Mouse (Mus musculus): Measurements from ENCODE around the gene Smarca2. TPM values are rescaled to one million over a fixed set of nuclear protein-coding genes. Genes with fewer than 3 reads are reported as not detected.

Smarca2 gene
- polyA plus RNA-seq, 1 experiment from 2014 or later = 83.4 TPM

DNA sequence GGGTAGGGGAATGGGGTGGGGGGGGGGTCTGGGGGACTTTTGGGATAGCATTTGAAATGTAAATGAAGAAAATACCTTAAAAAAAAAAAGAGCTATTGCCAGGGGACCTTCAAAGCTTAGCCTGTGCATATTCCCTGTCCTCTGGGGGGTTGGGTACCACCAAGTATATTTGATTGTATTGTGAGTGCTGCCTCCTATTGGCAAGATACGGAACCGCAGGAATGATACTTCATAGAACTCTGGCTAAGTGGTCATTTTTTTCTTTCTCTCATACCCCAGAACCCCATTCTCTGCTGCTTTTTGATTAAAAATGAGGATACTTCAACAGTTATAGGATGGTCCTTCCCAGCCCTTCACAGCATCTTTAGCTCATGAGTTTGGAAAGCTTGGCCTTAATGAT lies 106.4 kb downstream of the Smarca2 start:
- no peaks in the 10 kb centered on the region for H3K36me3 ChIP-seq (ENCODE audit: poor library complexity, severe bottlenecking)
- no peaks in the 10 kb centered on the region for H3K9me3 ChIP-seq (replicated peaks)
- H3K27me3 ChIP-seq = no peaks in the 10 kb centered on the region
- H3K9ac ChIP-seq = no peak overlapping the region
- H3K27ac ChIP-seq = no peak overlapping the region
- H3K4me2 ChIP-seq = no peak overlapping the region
- no peak overlapping the region for H3K4me3 ChIP-seq
- ATAC-seq = no peak
- H3K4me1 ChIP-seq = no peaks in the 10 kb centered on the region
- WGBS = 29% methylated on average over 2 of the region's 2 CpGs

DNA sequence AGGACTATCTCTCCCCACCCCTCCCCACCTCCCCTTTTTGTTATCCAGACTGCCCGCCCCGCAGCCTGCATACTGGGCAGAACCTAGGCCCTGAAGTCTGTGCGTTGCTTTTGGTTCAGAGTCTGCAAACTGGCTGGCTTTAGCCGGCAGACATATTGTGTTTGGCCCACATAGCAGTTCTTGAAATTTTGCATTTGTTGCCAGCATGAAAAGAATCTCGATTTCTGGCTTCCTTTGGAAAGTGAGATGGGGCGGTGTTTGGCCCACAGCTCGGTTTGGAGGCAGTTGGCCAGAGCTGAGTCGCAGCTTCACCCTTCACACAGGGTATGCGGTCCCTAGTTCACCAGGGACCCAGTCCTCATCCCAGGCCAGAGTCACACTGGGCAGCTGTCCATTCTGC lies 111.4 kb downstream of the Smarca2 start:
- no peak overlapping the region for H3K4me2 ChIP-seq
- 0 out of 2 replicates have a peak, but pooled peaks cover 8% of the 10 kb centered on the region for H3K36me3 ChIP-seq (ENCODE audit: poor library complexity, severe bottlenecking)
- no peak overlapping the region for H3K9ac ChIP-seq
- no peak overlapping the region for H3K4me3 ChIP-seq
- no peak for ATAC-seq
- H3K27ac ChIP-seq = no peak overlapping the region
- no peaks in the 10 kb centered on the region for H3K27me3 ChIP-seq
- H3K9me3 ChIP-seq (replicated peaks) = no peaks in the 10 kb centered on the region
- peaks cover 11% of the 10 kb centered on the region for H3K4me1 ChIP-seq
- 77% methylated on average over 9 of the region's 9 CpGs for WGBS

DNA sequence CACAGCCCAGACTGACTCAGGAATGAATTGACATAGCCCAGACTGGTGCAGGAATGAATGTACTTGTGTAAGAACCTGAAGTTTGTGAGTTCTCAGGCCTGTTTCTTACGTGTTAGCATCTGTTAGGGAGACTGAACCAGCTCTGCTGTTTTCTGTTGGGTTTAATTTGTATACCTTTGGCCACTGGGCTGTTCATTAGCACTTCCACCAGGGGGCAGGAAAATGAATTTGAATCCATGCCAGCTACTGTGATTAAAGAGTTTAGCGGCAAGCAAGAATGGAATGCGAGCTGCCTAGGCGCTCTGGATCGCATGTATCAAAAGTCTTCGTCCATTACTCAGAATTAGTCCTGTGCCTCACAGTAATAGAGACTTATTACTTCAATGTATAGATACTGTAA lies 113.4 kb downstream of the Smarca2 start:
- peaks cover 11% of the 10 kb centered on the region for H3K4me1 ChIP-seq
- H3K4me2 ChIP-seq = no peak overlapping the region
- no peak overlapping the region for H3K27ac ChIP-seq
- H3K9ac ChIP-seq = no peak overlapping the region
- H3K36me3 ChIP-seq (ENCODE audit: poor library complexity, severe bottlenecking) = 0 out of 2 replicates have a peak, but pooled peaks cover 8% of the 10 kb centered on the region
- H3K4me3 ChIP-seq = no peak overlapping the region
- no peaks in the 10 kb centered on the region for H3K27me3 ChIP-seq
- H3K9me3 ChIP-seq (replicated peaks) = no peaks in the 10 kb centered on the region
- ATAC-seq = peak; percentile 67
- 31% methylated on average over 6 of the region's 6 CpGs for WGBS

DNA sequence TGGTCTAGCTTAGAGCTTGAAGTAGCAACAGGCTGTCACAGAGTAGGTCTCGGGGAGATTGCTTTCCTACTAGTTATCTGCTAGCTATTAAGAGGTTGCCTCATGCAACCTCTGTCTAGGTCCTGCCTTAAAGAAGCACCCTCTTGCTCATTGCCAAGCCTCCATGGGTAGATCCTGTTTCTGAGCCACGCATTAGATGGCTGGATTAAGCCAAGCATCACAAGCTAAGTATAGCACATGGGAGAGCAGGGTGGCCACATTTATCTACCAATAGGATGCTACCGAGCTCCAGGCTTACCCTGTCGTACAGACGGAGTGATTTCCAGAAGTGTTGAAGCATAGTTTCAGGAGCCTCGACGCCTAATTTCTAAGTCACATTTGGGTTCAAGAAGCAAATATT lies 114.3 kb downstream of the Smarca2 start:
- Histone ChIP-seq H3K36me3 (ENCODE audit: poor library complexity, severe bottlenecking) (0 out of 2 replicates have a peak, but pooled peaks cover 8% of the 10 kb centered on the region), H3K27ac (no peak overlapping the region), H3K4me3 (no peak overlapping the region), H3K9me3 (replicated peaks) (no peaks in the 10 kb centered on the region), H3K4me2 (no peak overlapping the region), H3K27me3 (no peaks in the 10 kb centered on the region), H3K4me1 (peaks cover 11% of the 10 kb centered on the region), H3K9ac (no peak overlapping the region)
- 97% methylated on average over 7 of the region's 7 CpGs for WGBS
- no peak for ATAC-seq

DNA sequence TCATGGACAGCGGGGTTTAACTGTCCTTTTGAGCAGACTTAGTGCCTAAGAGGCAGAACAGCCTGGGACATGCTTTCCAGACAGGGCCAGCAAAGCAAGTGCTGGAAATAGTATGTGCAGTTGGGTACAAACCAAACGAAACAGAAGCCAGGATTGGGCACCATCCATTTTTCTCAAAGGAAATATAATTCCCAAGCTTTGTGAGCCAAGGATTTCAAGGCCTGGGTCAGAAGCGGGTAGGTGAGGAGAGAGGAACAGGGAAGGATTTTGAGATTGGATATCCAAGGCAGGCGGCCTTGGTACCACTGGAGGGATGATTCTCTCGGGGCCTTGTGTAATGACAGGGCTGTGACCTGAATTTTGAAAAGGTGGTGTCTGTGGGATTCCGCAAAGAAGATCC lies 116.9 kb downstream of the Smarca2 start:
- Histone ChIP-seq H3K27me3 (no peaks in the 10 kb centered on the region), H3K36me3 (ENCODE audit: poor library complexity, severe bottlenecking) (0 out of 2 replicates have a peak, but pooled peaks cover 3% of the 10 kb centered on the region), H3K9me3 (replicated peaks) (no peaks in the 10 kb centered on the region), H3K4me3 (no peak overlapping the region), H3K27ac (no peak overlapping the region), H3K4me2 (no peak overlapping the region), H3K4me1 (peaks cover 11% of the 10 kb centered on the region), H3K9ac (no peak overlapping the region)
- ATAC-seq = no peak
- WGBS = 88% methylated on average over 6 of the region's 6 CpGs

DNA sequence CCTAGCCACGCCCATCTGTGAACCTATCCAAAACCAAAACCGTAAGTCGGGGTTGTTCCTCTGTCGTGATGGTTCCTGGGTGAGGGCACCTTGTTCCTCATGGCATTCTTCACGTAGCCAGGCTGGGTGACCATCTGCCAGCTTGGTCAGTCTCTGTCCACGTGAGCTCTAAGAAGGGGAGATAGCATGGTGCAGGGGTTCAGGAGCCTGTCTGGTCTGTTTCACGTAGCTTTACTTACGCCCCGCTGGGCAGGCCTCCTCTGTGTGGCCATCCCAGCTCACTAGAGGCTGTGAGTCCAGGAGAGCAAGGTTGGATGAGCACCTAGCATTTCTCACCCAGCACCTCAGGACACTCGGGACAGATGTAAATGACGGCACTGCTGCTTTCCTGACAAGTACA lies 119.0 kb downstream of the Smarca2 start:
- H3K9ac ChIP-seq = no peak overlapping the region
- H3K4me2 ChIP-seq = no peak overlapping the region
- ATAC-seq = no peak
- no peak overlapping the region for H3K4me3 ChIP-seq
- H3K27ac ChIP-seq = no peak overlapping the region
- 87% methylated on average over 11 of the region's 11 CpGs for WGBS
- 0 out of 2 replicates have a peak, but pooled peaks cover 2% of the 10 kb centered on the region for H3K36me3 ChIP-seq (ENCODE audit: poor library complexity, severe bottlenecking)
- no peaks in the 10 kb centered on the region for H3K27me3 ChIP-seq
- no peaks in the 10 kb centered on the region for H3K9me3 ChIP-seq (replicated peaks)
- H3K4me1 ChIP-seq = no peaks in the 10 kb centered on the region

DNA sequence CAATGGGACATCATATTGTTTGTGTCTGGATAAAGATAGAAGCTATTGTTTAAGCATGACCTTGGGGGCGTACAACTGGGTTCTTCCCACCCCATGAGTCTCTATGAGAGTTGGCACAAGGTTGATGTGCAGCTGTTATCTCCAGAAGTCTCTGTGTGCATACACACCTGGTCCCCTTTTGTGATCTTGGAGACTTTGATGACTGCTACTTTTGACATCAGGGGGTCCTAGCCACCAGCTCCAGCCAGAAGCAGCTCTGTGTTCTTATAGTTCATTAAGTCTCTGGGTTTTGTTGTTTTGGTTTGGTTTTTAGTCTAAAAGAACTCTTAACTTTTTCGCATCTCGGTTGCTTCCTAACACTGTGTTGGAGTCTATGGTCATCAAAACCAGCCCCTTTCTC lies 119.8 kb downstream of the Smarca2 start:
- Histone ChIP-seq H3K27ac (no peak overlapping the region), H3K9ac (no peak overlapping the region), H3K4me1 (no peaks in the 10 kb centered on the region), H3K36me3 (ENCODE audit: poor library complexity, severe bottlenecking) (0 out of 2 replicates have a peak, but pooled peaks cover 2% of the 10 kb centered on the region), H3K27me3 (no peaks in the 10 kb centered on the region), H3K9me3 (replicated peaks) (no peaks in the 10 kb centered on the region), H3K4me3 (no peak overlapping the region), H3K4me2 (no peak overlapping the region)
- ATAC-seq = no peak
- WGBS = 94% methylated on average over 3 of the region's 3 CpGs

DNA sequence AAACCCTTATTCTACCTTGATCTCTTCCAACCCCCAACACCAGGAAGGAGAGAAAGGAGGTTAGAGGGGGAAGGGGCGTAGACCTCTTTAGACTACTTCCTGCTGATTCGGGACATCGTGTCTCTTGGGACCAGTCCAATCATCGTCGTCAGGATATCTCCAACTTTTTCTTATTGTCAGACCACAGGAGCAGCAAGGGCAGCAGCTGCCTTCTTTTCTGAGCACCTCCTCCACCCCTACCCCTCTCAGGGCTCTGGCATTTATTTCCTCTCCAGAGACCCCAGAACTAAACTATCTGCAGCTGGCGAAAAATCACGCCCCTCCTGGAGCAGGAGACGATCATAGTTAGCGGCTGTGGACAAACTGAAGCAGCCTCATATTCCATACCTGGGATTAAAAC lies 122.9 kb downstream of the Smarca2 start:
- Histone ChIP-seq H3K9me3 (replicated peaks) (no peaks in the 10 kb centered on the region), H3K4me1 (peaks cover 11% of the 10 kb centered on the region), H3K4me3 (no peak overlapping the region), H3K27ac (no peak overlapping the region), H3K36me3 (ENCODE audit: poor library complexity, severe bottlenecking) (no peaks in the 10 kb centered on the region), H3K9ac (no peak overlapping the region), H3K4me2 (no peak overlapping the region), H3K27me3 (no peaks in the 10 kb centered on the region)
- ATAC-seq = no peak
- WGBS = 89% methylated on average over 9 of the region's 9 CpGs

DNA sequence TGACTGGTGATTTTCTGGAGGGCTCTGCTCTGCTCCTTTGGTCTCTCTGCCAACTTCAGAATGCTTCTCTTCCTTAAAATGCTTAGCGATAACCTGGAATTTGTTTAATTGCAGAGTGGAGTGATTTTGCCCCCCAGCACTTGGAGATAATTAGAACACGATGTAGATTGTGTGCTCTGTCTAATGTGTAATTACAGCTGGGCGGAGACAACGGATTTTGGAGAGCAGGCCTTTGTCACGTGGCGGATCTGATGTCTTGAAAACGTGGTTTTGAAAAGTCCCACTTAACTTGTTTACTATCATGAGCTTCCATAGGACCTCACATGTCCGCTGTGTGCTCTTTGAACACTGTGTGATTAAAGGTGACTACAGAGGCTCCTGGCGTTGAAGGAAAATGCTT lies 125.6 kb downstream of the Smarca2 start:
- Histone ChIP-seq H3K4me2 (no peak overlapping the region), H3K9me3 (replicated peaks) (no peaks in the 10 kb centered on the region), H3K4me3 (no peak overlapping the region), H3K9ac (no peak overlapping the region), H3K27me3 (no peaks in the 10 kb centered on the region), H3K36me3 (ENCODE audit: poor library complexity, severe bottlenecking) (no peaks in the 10 kb centered on the region), H3K4me1 (peaks cover 26% of the 10 kb centered on the region), H3K27ac (no peak overlapping the region)
- WGBS = 37% methylated on average over 9 of the region's 9 CpGs
- no peak for ATAC-seq

DNA sequence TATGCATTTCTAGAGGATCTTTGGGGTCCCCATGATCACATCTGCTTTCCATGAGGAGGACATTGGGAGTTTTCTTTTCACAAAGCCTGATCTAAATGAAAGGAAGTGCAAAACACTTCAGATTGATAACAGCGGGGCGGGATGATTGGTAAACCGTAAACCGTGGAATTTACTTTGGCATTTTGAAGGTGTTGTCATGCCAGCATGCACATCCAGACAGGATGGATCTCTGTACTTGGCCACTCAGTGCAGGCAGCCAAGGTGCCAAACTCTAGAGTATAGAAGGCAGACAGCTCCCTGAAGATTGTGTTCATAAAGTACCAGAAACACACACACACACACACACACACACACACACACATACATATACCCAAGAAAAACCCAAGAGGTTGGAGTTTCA lies 126.3 kb downstream of the Smarca2 start:
- 0 out of 2 replicates have a peak, but pooled peaks have one; percentile 29 for ATAC-seq
- Histone ChIP-seq H3K4me2 (no peak overlapping the region), H3K4me1 (peaks cover 26% of the 10 kb centered on the region), H3K4me3 (no peak overlapping the region), H3K36me3 (ENCODE audit: poor library complexity, severe bottlenecking) (no peaks in the 10 kb centered on the region), H3K9ac (no peak overlapping the region), H3K27me3 (no peaks in the 10 kb centered on the region), H3K9me3 (replicated peaks) (no peaks in the 10 kb centered on the region), H3K27ac (no peak overlapping the region)
- WGBS = 94% methylated on average over 4 of the region's 4 CpGs

DNA sequence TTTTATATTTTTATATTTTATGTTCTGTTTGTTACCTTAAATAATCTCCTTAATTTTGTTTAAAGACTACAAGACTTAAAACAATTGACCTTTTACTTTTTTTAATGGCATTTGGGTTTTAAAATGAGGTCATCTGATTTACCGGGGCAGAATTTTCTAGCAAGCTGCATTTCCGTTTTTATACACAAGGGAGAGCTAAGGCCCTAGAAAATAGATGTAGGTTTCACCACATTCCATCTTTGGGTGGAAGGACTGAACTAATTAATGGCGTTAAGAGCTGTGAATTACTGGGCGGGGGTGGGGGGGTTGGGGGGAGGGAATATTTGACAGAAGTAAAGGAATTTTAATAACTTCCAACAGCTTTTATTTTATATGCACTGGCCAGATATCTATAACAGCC lies 127.0 kb downstream of the Smarca2 start:
- H3K27me3 ChIP-seq = no peaks in the 10 kb centered on the region
- no peak overlapping the region for H3K4me2 ChIP-seq
- H3K27ac ChIP-seq = no peak overlapping the region
- no peaks in the 10 kb centered on the region for H3K36me3 ChIP-seq (ENCODE audit: poor library complexity, severe bottlenecking)
- H3K4me3 ChIP-seq = no peak overlapping the region
- H3K4me1 ChIP-seq = peaks cover 26% of the 10 kb centered on the region
- no peaks in the 10 kb centered on the region for H3K9me3 ChIP-seq (replicated peaks)
- peak; percentile 62; the same call in 1 of the 2 replicates for ATAC-seq
- WGBS = 3% methylated on average over 4 of the region's 4 CpGs
- no peak overlapping the region for H3K9ac ChIP-seq

DNA sequence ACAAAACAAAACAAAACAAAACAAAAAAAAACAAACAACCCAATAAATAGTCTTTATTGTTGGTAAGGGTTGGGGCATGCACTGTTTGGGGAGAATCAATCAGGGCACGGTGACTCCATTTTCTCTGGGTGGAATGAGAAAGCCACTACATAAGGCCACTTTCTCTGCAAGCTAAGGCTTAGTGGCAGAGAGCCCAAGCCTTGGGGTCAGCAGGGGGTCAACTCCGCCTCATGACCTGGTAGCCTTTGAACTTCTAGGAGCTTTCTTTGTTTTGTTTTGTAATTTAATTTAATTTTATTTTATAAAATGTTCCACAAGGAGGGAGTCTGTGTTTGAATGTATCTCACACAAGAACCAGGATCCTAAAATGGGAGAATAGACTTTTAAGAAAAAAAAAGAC lies 128.2 kb downstream of the Smarca2 start:
- Histone ChIP-seq H3K4me2 (no peak overlapping the region), H3K27me3 (no peaks in the 10 kb centered on the region), H3K4me3 (no peak overlapping the region), H3K9ac (no peak overlapping the region), H3K36me3 (ENCODE audit: poor library complexity, severe bottlenecking) (no peaks in the 10 kb centered on the region), H3K4me1 (peaks cover 26% of the 10 kb centered on the region), H3K27ac (no peak overlapping the region), H3K9me3 (replicated peaks) (no peaks in the 10 kb centered on the region)
- 57% methylated on average over 2 of the region's 2 CpGs for WGBS
- no peak for ATAC-seq

DNA sequence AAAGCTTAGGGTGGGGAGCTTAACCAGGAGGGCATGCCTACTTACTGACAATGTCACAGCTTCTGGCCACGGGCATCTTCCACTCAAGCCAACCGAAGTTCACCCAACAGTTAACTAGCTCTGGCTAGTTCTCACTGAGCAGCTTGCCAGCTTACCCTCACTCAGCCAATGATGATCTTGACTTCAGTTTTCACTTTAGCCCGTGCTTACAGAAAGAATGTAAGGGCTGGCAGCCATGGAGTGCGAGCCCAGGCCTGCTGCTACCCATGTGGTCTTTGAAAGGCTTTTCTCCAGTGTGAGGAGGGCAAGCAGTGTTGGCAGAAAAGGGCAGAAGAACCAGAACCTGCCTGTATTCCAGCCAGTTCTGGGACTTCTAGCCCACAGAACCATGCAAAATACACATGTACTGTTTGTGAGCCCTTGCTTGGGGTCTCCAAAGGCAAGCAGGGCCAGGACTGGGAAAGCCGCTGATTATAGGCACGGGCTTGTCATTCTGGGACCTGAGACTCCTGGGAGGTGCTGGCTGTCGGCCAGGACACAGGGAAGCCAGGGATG lies 128.8 kb downstream of the Smarca2 start:
- no peak overlapping the region for H3K9ac ChIP-seq
- no peaks in the 10 kb centered on the region for H3K27me3 ChIP-seq
- no peak for ATAC-seq
- H3K4me1 ChIP-seq = peaks cover 26% of the 10 kb centered on the region
- H3K27ac ChIP-seq = no peak overlapping the region
- H3K9me3 ChIP-seq (replicated peaks) = no peaks in the 10 kb centered on the region
- H3K4me2 ChIP-seq = no peak overlapping the region
- no peaks in the 10 kb centered on the region for H3K36me3 ChIP-seq (ENCODE audit: poor library complexity, severe bottlenecking)
- H3K4me3 ChIP-seq = no peak overlapping the region
- 53% methylated on average over 7 of the region's 7 CpGs for WGBS

Measured in forebrain, embryonic 13.5 days (tissue).